Mouse (Mus musculus): ENCODE data around the gene Hnrnpul2. TPM values are rescaled to one million over a fixed set of nuclear protein-coding genes. Genes with fewer than 3 reads are reported as not detected.
"Not testable (repeated sequence)": the region's sequence is repeated elsewhere in the genome, so short reads cannot be mapped to it uniquely, and the experiment has no call there.

Hnrnpul2 gene
- polyA plus RNA-seq, 1 experiment from 2014 or later, result 3.6 TPM

DNA sequence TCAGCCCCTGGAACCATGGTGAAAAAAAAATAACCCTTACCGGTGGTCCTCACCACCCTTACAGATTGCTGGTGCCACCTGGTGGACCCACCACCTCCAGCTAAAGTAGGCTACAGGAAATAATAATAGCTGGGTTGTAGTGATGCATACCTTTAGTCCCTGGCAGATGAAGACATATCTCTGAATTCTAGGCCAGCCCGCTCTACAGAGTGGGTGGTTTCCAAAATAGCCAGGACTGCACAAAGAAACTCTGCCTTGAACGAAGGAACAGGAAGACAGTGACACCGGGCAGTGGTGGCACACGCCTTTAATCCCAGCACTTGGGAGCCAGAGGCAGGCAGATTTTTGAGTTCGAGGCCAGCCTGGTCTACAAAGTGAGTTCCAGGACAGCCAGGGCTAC lies 44.5 kb downstream of the Hnrnpul2 start:
- H3K36me3 ChIP-seq (ENCODE audit: control insufficient read depth, insufficient read depth, low read length), result no peaks in the 10 kb centered on the region
- H3K27me3 ChIP-seq (ENCODE audit: control insufficient read depth, insufficient read depth, low read length), result no peaks in the 10 kb centered on the region
- DNase-seq (ENCODE audit: low spot score) (no peak), ATAC-seq (ENCODE audit: low FRiP score, low TSS enrichment) (no peak)
- TF ChIP-seq CTCF (IDR thresholded peaks at IDR 0.05; ENCODE audit: low read depth), result peak; percentile 8; the same call in 1 of the 2 replicates
- TF ChIP-seq EP300 (optimal IDR thresholded peaks at IDR 0.05), result no peak
- H3K4me1 ChIP-seq (replicated peaks; ENCODE audit: control insufficient read depth, insufficient read depth), result no peaks in the 10 kb centered on the region
- H3K4me3 ChIP-seq (ENCODE audit: low read depth, low read length), result no peak overlapping the region
- H3K9ac ChIP-seq (ENCODE audit: low read length), result no peak overlapping the region
- 78% methylated on average over 6 of the region's 6 CpGs for WGBS
- H3K4me2 ChIP-seq (replicated peaks; ENCODE audit: low read depth), result no peak overlapping the region
- H3K9me3 ChIP-seq (ENCODE audit: control insufficient read depth, low read length), result no peaks in the 10 kb centered on the region
- no peak overlapping the region for H3K27ac ChIP-seq (replicated peaks)

DNA sequence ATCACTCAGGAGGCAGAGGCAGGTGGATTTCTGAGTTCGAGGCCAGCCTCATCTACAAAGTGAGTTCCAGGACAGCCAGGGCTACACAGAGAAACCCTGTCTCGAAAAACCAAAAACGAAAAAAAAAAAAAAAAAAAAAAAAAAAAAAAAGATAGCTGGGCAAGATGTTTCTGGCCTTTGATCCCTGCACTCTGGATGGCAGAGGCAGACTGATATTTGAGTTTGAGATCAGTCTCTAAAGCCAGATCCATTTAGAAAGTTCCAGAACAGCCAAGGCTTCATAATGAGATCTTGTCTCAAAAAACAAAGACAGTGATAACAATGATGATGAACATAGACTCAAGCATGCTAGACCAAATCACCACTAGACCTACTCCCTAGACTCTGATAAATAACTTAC lies 50.6 kb downstream of the Hnrnpul2 start:
- not testable (repeated sequence) for H3K4me3 ChIP-seq (ENCODE audit: low read depth, low read length); DNase-seq (ENCODE audit: low spot score); H3K27me3 ChIP-seq (ENCODE audit: control insufficient read depth, insufficient read depth, low read length); H3K4me1 ChIP-seq (replicated peaks; ENCODE audit: control insufficient read depth, insufficient read depth); H3K9ac ChIP-seq (ENCODE audit: low read length); H3K27ac ChIP-seq (replicated peaks); H3K9me3 ChIP-seq (ENCODE audit: control insufficient read depth, low read length); ATAC-seq (ENCODE audit: low FRiP score, low TSS enrichment)
- Histone ChIP-seq H3K36me3 (ENCODE audit: control insufficient read depth, insufficient read depth, low read length) (peaks cover 18% of the 10 kb centered on the region), H3K4me2 (replicated peaks; ENCODE audit: low read depth) (peak overlapping the region; percentile 93; the same call in 1 of the 2 replicates)
- WGBS, result 75% methylated on average over 1 of the region's 3 CpGs

- Histone ChIP-seq H3K4me1 (replicated peaks; ENCODE audit: control insufficient read depth, insufficient read depth) (0 out of 2 replicates have a peak, but pooled peaks cover 6% of the 10 kb centered on the region), H3K4me3 (ENCODE audit: low read depth, low read length) (peak overlapping the region; percentile 98), H3K4me2 (replicated peaks; ENCODE audit: low read depth) (peak overlapping the region; percentile 93), H3K9me3 (ENCODE audit: control insufficient read depth, low read length) (no peaks in the 10 kb centered on the region), H3K27ac (replicated peaks) (peak overlapping the region; percentile 77), H3K9ac (ENCODE audit: low read length) (peak overlapping the region; percentile 57; the same call in 1 of the 2 replicates), H3K27me3 (ENCODE audit: control insufficient read depth, insufficient read depth, low read length) (no peaks in the 10 kb centered on the region), H3K36me3 (ENCODE audit: control insufficient read depth, insufficient read depth, low read length) (peaks cover 23% of the 10 kb centered on the region)
- DNase-seq (ENCODE audit: low spot score) (no peak), ATAC-seq (ENCODE audit: low FRiP score, low TSS enrichment) (no peak)
- 37% methylated on average over 9 of the region's 9 CpGs for WGBS
- TF ChIP-seq CTCF (IDR thresholded peaks at IDR 0.05; ENCODE audit: low read depth) (no peak), EP300 (optimal IDR thresholded peaks at IDR 0.05) (no peak)
Observed at GRCm38 (mm10) chr19:8870838-8871237, 51.0 kb downstream of the Hnrnpul2 start.

GRCm38 (mm10) chr19:8871267-8872186 lies 51.7 kb downstream of the Hnrnpul2 start, which contains the start of gene Ubxn1:
Ubxn1 (plus strand) TSS chr19:8871496.
- WGBS, result under 1% methylated on average over 56 of the region's 59 CpGs
- TF ChIP-seq EP300 (optimal IDR thresholded peaks at IDR 0.05) (peak; percentile 83), CTCF (IDR thresholded peaks at IDR 0.05; ENCODE audit: low read depth) (no peak)
- DNase-seq (ENCODE audit: low spot score) (peak; percentile 97), ATAC-seq (ENCODE audit: low FRiP score, low TSS enrichment) (peak; percentile 93)
- peak within 1 kb of the TSS; percentile 96 for H3K27ac ChIP-seq (replicated peaks)
- H3K9me3 ChIP-seq (ENCODE audit: control insufficient read depth, low read length), result no peaks in the 10 kb centered on the region
- H3K9ac ChIP-seq (ENCODE audit: low read length), result peak within 1 kb of the TSS; percentile 96
- H3K4me3 ChIP-seq (ENCODE audit: low read depth, low read length), result peak within 1 kb of the TSS; percentile 98
- H3K4me1 ChIP-seq (replicated peaks; ENCODE audit: control insufficient read depth, insufficient read depth), result 0 out of 2 replicates have a peak, but pooled peaks cover 6% of the 10 kb centered on the region
- peak within 1 kb of the TSS; percentile 93 for H3K4me2 ChIP-seq (replicated peaks; ENCODE audit: low read depth)
- no peaks in the 10 kb centered on the region for H3K27me3 ChIP-seq (ENCODE audit: control insufficient read depth, insufficient read depth, low read length)
- peaks cover 23% of the 10 kb centered on the region for H3K36me3 ChIP-seq (ENCODE audit: control insufficient read depth, insufficient read depth, low read length)

- Histone ChIP-seq H3K4me1 (replicated peaks; ENCODE audit: control insufficient read depth, insufficient read depth) (0 out of 2 replicates have a peak, but pooled peaks cover 6% of the 10 kb centered on the region), H3K27ac (replicated peaks) (peak overlapping the region; percentile 96), H3K36me3 (ENCODE audit: control insufficient read depth, insufficient read depth, low read length) (peaks cover 23% of the 10 kb centered on the region), H3K9ac (ENCODE audit: low read length) (peak overlapping the region; percentile 96), H3K4me2 (replicated peaks; ENCODE audit: low read depth) (peak overlapping the region; percentile 93), H3K9me3 (ENCODE audit: control insufficient read depth, low read length) (no peaks in the 10 kb centered on the region), H3K4me3 (ENCODE audit: low read depth, low read length) (peak overlapping the region; percentile 98), H3K27me3 (ENCODE audit: control insufficient read depth, insufficient read depth, low read length) (no peaks in the 10 kb centered on the region)
- DNase-seq (ENCODE audit: low spot score) (peak; percentile 33), ATAC-seq (ENCODE audit: low FRiP score, low TSS enrichment) (peak; percentile 25)
- 47% methylated on average over 10 of the region's 10 CpGs for WGBS
- TF ChIP-seq EP300 (optimal IDR thresholded peaks at IDR 0.05) (no peak), CTCF (IDR thresholded peaks at IDR 0.05; ENCODE audit: low read depth) (no peak)
Observed at GRCm38 (mm10) chr19:8872266-8872840, 52.5 kb downstream of the Hnrnpul2 start.

Measured in stomach, postnatal 0 days (tissue).